Mouse (Mus musculus) limb, embryonic 14.5 days (tissue): ENCODE measurements around the gene Tns3. TPM values are rescaled to one million over a fixed set of nuclear protein-coding genes. Genes with fewer than 3 reads are reported as not detected.

Experiments
- ATAC-seq: fragments of 200-750 bp; cut with Nextera tagmentation; 2 replicates; pipeline ENCODE4 v1.8.0; 2017; ENCODE audit warnings: low read depth, moderate number of reproducible peaks, moderate TSS enrichment; ENCODE audit not compliant: low FRiP score
- DNase-seq: peaks from one replicate; pipeline ENCODE4 v3.0.0-alpha.2; 2015; ENCODE audit warnings: low spot score
- H3K27ac ChIP-seq: fragments of 300-500 bp; sonication (generic); replicated peaks from 2 replicates; pipeline ENCODE4 v1.5.1; 2014; ENCODE audit warnings: low read depth, mild to moderate bottlenecking, low read length, moderate library complexity, mixed read lengths
- H3K27me3 ChIP-seq: fragments of 300-500 bp; sonication (generic); 2 replicates; pipeline ENCODE4 v1.6.1; 2014; ENCODE audit warnings: low read length, mixed read lengths; ENCODE audit not compliant: control insufficient read depth, insufficient read depth
- H3K36me3 ChIP-seq: fragments of 300-500 bp; sonication (generic); 2 replicates; pipeline ENCODE4 v1.6.1; 2014; ENCODE audit warnings: mild to moderate bottlenecking, low read length, moderate library complexity, mixed read lengths; ENCODE audit not compliant: control insufficient read depth, insufficient read depth
- H3K4me1 ChIP-seq: fragments of 300-500 bp; sonication (generic); 2 replicates; pipeline ENCODE4 v1.6.1; 2014; ENCODE audit warnings: antibody characterized with exemption, low read length, mixed read lengths; ENCODE audit not compliant: control insufficient read depth, insufficient read depth
- H3K4me2 ChIP-seq: fragments of 300-500 bp; sonication (generic); replicated peaks from 2 replicates; pipeline ENCODE4 v1.6.1; 2014; ENCODE audit warnings: low read depth, mild to moderate bottlenecking, low read length, moderate library complexity; ENCODE audit not compliant: severe bottlenecking
- H3K4me3 ChIP-seq: fragments of 300-500 bp; sonication (generic); replicated peaks from 2 replicates; pipeline ENCODE4 v1.5.1; 2014; ENCODE audit warnings: low read length
- H3K9ac ChIP-seq: fragments of 300-500 bp; sonication (generic); 2 replicates; pipeline ENCODE4 v1.6.1; 2014; ENCODE audit warnings: mild to moderate bottlenecking, low read depth, low read length, moderate library complexity; ENCODE audit not compliant: severe bottlenecking
- H3K9me3 ChIP-seq: fragments of 300-500 bp; sonication (generic); 2 replicates; pipeline ENCODE4 v1.6.1; 2016; ENCODE audit warnings: low read length; ENCODE audit not compliant: control insufficient read depth
- POLR2A ChIP-seq: fragments of 200-500 bp; IDR thresholded peaks from 2 replicates; pipeline ENCODE4 v1.8.0; 2012; ENCODE audit warnings: inconsistent platforms, mild to moderate bottlenecking, moderate library complexity, borderline replicate concordance; ENCODE audit not compliant: insufficient read depth, insufficient read length; ENCODE audit errors: extremely low read depth
- WGBS: fragments of 180-500 bp; shearing (Covaris S2); extraction: QIAGEN DNeasy Blood & Tissue Kit; methylation state at CpG from one replicate; pipeline ENCODE4 v1.1.7; 2014; 5-methylcytosine and 5-hydroxymethylcytosine counted together
- polyA plus RNA-seq, 2 experiments: library from polyadenylated mRNA; depleted of rRNA in 1 of 2; stranded (reverse) in 1 of 2; unstranded in 1 of 2; fragments of >200 nt; fragmentation: Nextera tagmentation in 1 of 2; extraction: Ambion mirVana in 1 of 2; gene quantifications; 2 replicates each; pipeline versions ENCODE4 v1.2.1 to v1.2.3; 2012 to 2014

Tns3 gene
- polyA plus RNA-seq, 2 experiments: 27.4 to 59.1 TPM

DNA sequence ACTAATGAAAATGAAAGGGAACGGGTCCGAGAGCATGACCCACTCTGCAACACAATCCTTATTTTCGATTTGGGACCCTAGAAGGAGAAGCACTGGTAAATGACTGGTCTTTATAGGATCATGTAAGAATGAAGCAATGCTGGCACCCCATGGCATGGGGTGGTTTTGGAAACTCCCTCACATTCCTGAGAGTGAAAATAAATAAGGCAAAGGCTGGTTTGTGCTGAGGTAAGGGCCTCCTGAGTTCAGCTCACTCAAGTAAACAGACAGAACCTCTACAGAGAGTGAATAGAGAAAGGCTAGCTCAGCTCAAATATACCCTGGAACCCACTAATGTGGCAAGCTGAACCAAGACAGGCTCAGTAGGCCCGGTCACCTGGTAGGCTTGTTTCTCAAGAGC lies 179.8 kb downstream of the Tns3 start:
- no peak overlapping the region for H3K9ac ChIP-seq
- no peak for TF ChIP-seq POLR2A
- H3K27me3 ChIP-seq: no peaks in the 10 kb centered on the region
- peaks cover 42% of the 10 kb centered on the region for H3K36me3 ChIP-seq
- no peak for ATAC-seq
- DNase-seq: no peak
- 82% methylated on average over 4 of the region's 4 CpGs for WGBS
- peaks cover 23% of the 10 kb centered on the region for H3K4me1 ChIP-seq
- no peak overlapping the region for H3K27ac ChIP-seq
- H3K4me2 ChIP-seq: no peak overlapping the region
- H3K4me3 ChIP-seq: no peak overlapping the region
- H3K9me3 ChIP-seq: no peaks in the 10 kb centered on the region

DNA sequence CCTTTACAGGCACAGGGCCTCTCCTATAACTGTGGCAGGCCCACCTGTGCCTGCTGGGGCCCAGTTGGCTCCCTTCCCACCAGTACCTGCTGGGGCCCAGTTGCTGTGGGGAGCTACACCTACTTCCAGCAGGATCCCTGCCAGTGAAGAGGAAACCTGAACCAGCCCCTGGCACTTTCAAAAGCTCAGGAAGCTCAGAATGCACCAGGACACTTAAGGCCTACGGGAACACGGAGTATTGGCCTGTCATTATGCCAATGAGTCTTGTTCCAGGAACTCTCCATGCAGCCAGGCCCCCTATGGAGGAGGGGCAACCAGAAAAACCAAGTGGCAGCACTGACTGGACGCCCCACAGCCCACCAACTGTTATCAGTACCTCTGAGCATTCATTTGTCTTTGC lies 181.6 kb downstream of the Tns3 start:
- no peak for DNase-seq
- Histone ChIP-seq H3K4me2 (no peak overlapping the region), H3K27me3 (no peaks in the 10 kb centered on the region), H3K9ac (0 out of 2 replicates have a peak overlapping the region, but pooled peaks have one; percentile 14), H3K27ac (no peak overlapping the region), H3K4me3 (no peak overlapping the region), H3K4me1 (peaks cover 23% of the 10 kb centered on the region), H3K36me3 (peaks cover 48% of the 10 kb centered on the region), H3K9me3 (no peaks in the 10 kb centered on the region)
- 63% methylated on average over 3 of the region's 3 CpGs for WGBS
- no peak for TF ChIP-seq POLR2A
- ATAC-seq: no peak

- 71% methylated on average over 5 of the region's 5 CpGs for WGBS
- ATAC-seq: no peak
- Histone ChIP-seq H3K36me3 (peaks cover 50% of the 10 kb centered on the region), H3K9me3 (no peaks in the 10 kb centered on the region), H3K27me3 (no peaks in the 10 kb centered on the region), H3K4me1 (peaks cover 23% of the 10 kb centered on the region), H3K4me2 (no peak overlapping the region), H3K4me3 (no peak overlapping the region), H3K9ac (no peak overlapping the region), H3K27ac (no peak overlapping the region)
- DNase-seq: no peak
- TF ChIP-seq POLR2A: no peak
Observed at GRCm38 (mm10) chr11:8481962-8482361, 182.4 kb downstream of the Tns3 start.

DNA sequence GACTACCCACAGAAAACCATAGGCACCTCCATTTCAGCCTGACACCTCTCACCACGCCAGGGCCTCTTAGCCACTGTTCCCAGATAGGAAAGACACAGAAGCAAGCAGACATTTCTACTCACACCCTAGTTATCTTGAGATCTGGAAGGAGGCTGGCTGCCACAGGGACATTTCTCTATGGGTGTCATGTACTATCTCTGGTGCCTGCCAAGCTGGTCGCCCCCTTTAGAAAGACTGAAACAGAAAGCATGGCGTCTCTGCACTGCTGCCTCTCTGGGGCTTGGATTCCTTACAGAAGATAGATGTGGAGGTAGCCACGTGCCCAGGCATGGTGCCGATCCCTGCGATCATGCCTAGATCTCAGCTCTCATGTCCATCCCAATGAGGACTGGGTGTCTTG lies 182.8 kb downstream of the Tns3 start:
- Histone ChIP-seq H3K9ac (no peak overlapping the region), H3K4me2 (no peak overlapping the region), H3K27me3 (no peaks in the 10 kb centered on the region), H3K4me3 (no peak overlapping the region), H3K27ac (no peak overlapping the region), H3K9me3 (no peaks in the 10 kb centered on the region), H3K4me1 (peaks cover 23% of the 10 kb centered on the region), H3K36me3 (peaks cover 52% of the 10 kb centered on the region)
- WGBS: 93% methylated on average over 6 of the region's 6 CpGs
- ATAC-seq (no peak), DNase-seq (no peak)
- TF ChIP-seq POLR2A: no peak

DNA sequence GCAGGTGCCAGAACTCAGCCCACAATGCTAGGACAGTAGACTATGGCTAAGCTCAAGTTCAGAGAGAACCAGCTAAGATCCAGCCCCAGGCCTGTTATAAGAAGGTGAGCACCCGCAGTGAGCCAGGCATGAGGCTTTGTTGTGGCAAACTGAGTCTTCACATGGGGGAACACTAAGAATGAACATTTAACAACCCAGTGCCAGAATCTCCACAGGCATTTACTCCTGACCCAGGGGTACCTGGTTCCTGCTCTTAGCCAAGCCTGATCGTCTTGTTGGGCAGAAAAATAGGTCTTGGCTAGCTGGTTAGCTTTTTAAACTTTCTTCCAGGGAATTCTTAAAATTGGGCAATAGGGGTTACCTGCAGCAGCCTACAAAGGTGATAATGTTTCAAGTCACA lies 184.5 kb downstream of the Tns3 start:
- H3K4me3 ChIP-seq: no peak overlapping the region
- H3K9me3 ChIP-seq: no peaks in the 10 kb centered on the region
- peaks cover 22% of the 10 kb centered on the region for H3K4me1 ChIP-seq
- peaks cover 43% of the 10 kb centered on the region for H3K36me3 ChIP-seq
- WGBS: 89% methylated on average over 2 of the region's 2 CpGs
- no peak for TF ChIP-seq POLR2A
- H3K27ac ChIP-seq: no peak overlapping the region
- no peaks in the 10 kb centered on the region for H3K27me3 ChIP-seq
- H3K4me2 ChIP-seq: no peak overlapping the region
- H3K9ac ChIP-seq: no peak overlapping the region
- DNase-seq (no peak), ATAC-seq (no peak)

GRCm38 (mm10) chr11:8479313-8479712 lies 185.0 kb downstream of the Tns3 start:
- ATAC-seq (no peak), DNase-seq (no peak)
- Histone ChIP-seq H3K36me3 (peaks cover 46% of the 10 kb centered on the region), H3K27me3 (no peaks in the 10 kb centered on the region), H3K9me3 (no peaks in the 10 kb centered on the region), H3K4me3 (no peak overlapping the region), H3K4me2 (no peak overlapping the region), H3K4me1 (peaks cover 19% of the 10 kb centered on the region), H3K9ac (no peak overlapping the region), H3K27ac (no peak overlapping the region)
- WGBS: 94% methylated on average over 7 of the region's 7 CpGs
- no peak for TF ChIP-seq POLR2A
